In the genomic region with DNA sequence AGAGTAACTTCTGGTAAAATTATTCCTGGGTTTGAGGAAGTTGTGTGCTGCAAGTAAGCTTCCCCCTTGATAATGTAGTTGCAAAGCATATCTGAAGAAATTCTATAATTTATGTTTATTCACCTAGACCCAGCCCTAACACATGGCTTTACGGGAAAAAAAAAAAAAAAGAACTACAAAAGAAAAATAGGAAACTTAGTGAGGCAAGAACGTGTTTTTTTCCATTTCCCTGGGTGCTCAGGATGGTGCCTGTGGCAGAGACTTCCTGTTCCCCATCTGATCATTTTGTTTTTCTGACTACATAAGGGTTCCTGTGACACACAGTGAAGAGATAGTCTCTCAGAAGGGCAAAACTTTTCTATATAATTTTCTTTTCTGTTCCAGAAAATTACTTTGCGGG, we compare ENCODE assay signal across 25 mouse cellular contexts. TPM values are rescaled to one million over a fixed set of nuclear protein-coding genes. Genes with fewer than 3 reads are reported as not detected.
DNase-seq lines count a peak whose midpoint lies in the region; ATAC-seq lines count a peak whose summit lies in the region.
"Had no signal": no experiment of that assay in that cellular context is flagged by ENCODE, and none has a peak within 500 bp of the region (broad histone marks: within the 10 kb centered on the region; RNA-seq: fewer than 3 reads in every experiment).

No protein-coding gene starts in this region.

- no peaks in the 10 kb centered on the region for H3K9me3 ChIP-seq in midbrain, embryonic 11.5 days (ENCODE audit: control insufficient read depth, low read length)
- H3K9me3 ChIP-seq in midbrain, embryonic 13.5 days, result no peaks in the 10 kb centered on the region
- no peaks in the 10 kb centered on the region for H3K9me3 ChIP-seq in limb, embryonic 10.5 days (replicated peaks)
- no peaks in the 10 kb centered on the region for H3K9me3 ChIP-seq in hindbrain, embryonic 14.5 days (ENCODE audit: control insufficient read depth, low read length)
- H3K9me3 ChIP-seq: embryonic facial prominence, embryonic 12.5 days; embryonic facial prominence, embryonic 15.5 days; forebrain, embryonic 12.5 days; forebrain, embryonic 15.5 days; hindbrain, embryonic 12.5 days; intestine, embryonic 15.5 days had no signal

- H3K4me2 ChIP-seq in midbrain, embryonic 11.5 days, result no peak overlapping the region
- no peak overlapping the region for H3K4me2 ChIP-seq in midbrain, embryonic 13.5 days (replicated peaks)
- H3K4me2 ChIP-seq in hindbrain, embryonic 14.5 days (replicated peaks), result no peak overlapping the region
- H3K4me2 ChIP-seq: embryonic facial prominence, embryonic 12.5 days; embryonic facial prominence, embryonic 15.5 days; forebrain, embryonic 12.5 days; forebrain, embryonic 15.5 days; heart, embryonic 11.5 days; hindbrain, embryonic 12.5 days; intestine, embryonic 15.5 days had no signal

- H3K4me1 ChIP-seq in midbrain, embryonic 11.5 days (ENCODE audit: control insufficient read depth, insufficient read depth, low read length), result no peaks in the 10 kb centered on the region
- H3K4me1 ChIP-seq in midbrain, embryonic 13.5 days (replicated peaks), result no peaks in the 10 kb centered on the region
- no peaks in the 10 kb centered on the region for H3K4me1 ChIP-seq in limb, embryonic 10.5 days
- no peaks in the 10 kb centered on the region for H3K4me1 ChIP-seq in hindbrain, embryonic 14.5 days (replicated peaks; ENCODE audit: control insufficient read depth, insufficient read depth, low read length)
- H3K4me1 ChIP-seq: embryonic facial prominence, embryonic 12.5 days; embryonic facial prominence, embryonic 15.5 days; forebrain, embryonic 12.5 days; forebrain, embryonic 15.5 days; hindbrain, embryonic 12.5 days; intestine, embryonic 15.5 days had no signal

- 89% methylated on average over 3 of the region's 3 CpGs for WGBS in midbrain, embryonic 11.5 days
- WGBS in midbrain, embryonic 13.5 days, result 85% methylated on average over 3 of the region's 3 CpGs
- WGBS in limb, embryonic 10.5 days, result 85% methylated on average over 3 of the region's 3 CpGs
- 88% methylated on average over 3 of the region's 3 CpGs for WGBS in hindbrain, embryonic 14.5 days

- no peak overlapping the region for H3K27ac ChIP-seq in midbrain, embryonic 11.5 days (ENCODE audit: low read depth, low read length)
- no peak overlapping the region for H3K27ac ChIP-seq in midbrain, embryonic 13.5 days
- no peak overlapping the region for H3K27ac ChIP-seq in limb, embryonic 10.5 days
- no peak overlapping the region for H3K27ac ChIP-seq in hindbrain, embryonic 14.5 days
- H3K27ac ChIP-seq: embryonic facial prominence, embryonic 12.5 days; embryonic facial prominence, embryonic 15.5 days; forebrain, embryonic 12.5 days; forebrain, embryonic 15.5 days; hindbrain, embryonic 12.5 days; intestine, embryonic 15.5 days had no signal

- no peak for ATAC-seq in midbrain, embryonic 11.5 days (ENCODE audit: low FRiP score)
- ATAC-seq in midbrain, embryonic 13.5 days, result no peak
- 0 out of 2 replicates have a peak, but pooled peaks have one; percentile 8 for ATAC-seq in common myeloid progenitor, adult 5-6 weeks (replicated peaks; ENCODE audit: low read depth, poor library complexity, severe bottlenecking)
- ATAC-seq in megakaryocyte, adult 5-6 weeks (ENCODE audit: poor library complexity, severe bottlenecking), result peak; percentile 56
- no peak for ATAC-seq in CD4-positive, CD25-positive, alpha-beta regulatory T cell, adult 4 months
- no peak for ATAC-seq in hindbrain, embryonic 14.5 days (ENCODE audit: low FRiP score)
- ATAC-seq: forebrain, embryonic 15.5 days; hindbrain, embryonic 16.5 days; intestine, embryonic 15.5 days had no signal

- peak; percentile 33 for DNase-seq in midbrain, embryonic 11.5 days (ENCODE audit: low spot score, missing footprints)
- no peak for DNase-seq in left cerebral cortex, adult 8-10 months (ENCODE audit: low spot score in 2 of 2)
- DNase-seq in limb, embryonic 10.5 days (ENCODE audit: low spot score), result no peak
- DNase-seq in hindbrain, embryonic 14.5 days (ENCODE audit: low spot score), result no peak
- DNase-seq: adrenal gland, adult 2 months; adrenal gland, postnatal 14 days; B cell, adult 2 months; cerebellum, adult 18-20 months; cerebellum, adult 9-10 months; cerebellum, postnatal 14 days; gastrocnemius, postnatal 10 days; gastrocnemius, postnatal 36 days; heart, adult 11 months had no signal

- H3K4me3 ChIP-seq in midbrain, embryonic 11.5 days (ENCODE audit: low read depth, low read length), result no peak overlapping the region
- no peak overlapping the region for H3K4me3 ChIP-seq in midbrain, embryonic 13.5 days (replicated peaks)
- H3K4me3 ChIP-seq in limb, embryonic 10.5 days, result no peak overlapping the region
- no peak overlapping the region for H3K4me3 ChIP-seq in hindbrain, embryonic 14.5 days (replicated peaks; ENCODE audit: low read length)
- H3K4me3 ChIP-seq: embryonic facial prominence, embryonic 12.5 days; embryonic facial prominence, embryonic 15.5 days; forebrain, embryonic 12.5 days; forebrain, embryonic 15.5 days; hindbrain, embryonic 12.5 days; intestine, embryonic 15.5 days had no signal

- H3K36me3 ChIP-seq in midbrain, embryonic 11.5 days (ENCODE audit: control insufficient read depth, insufficient read depth, low read length), result no peaks in the 10 kb centered on the region
- H3K36me3 ChIP-seq in midbrain, embryonic 13.5 days, result peaks cover 17% of the 10 kb centered on the region
- no peaks in the 10 kb centered on the region for H3K36me3 ChIP-seq in limb, embryonic 10.5 days
- H3K36me3 ChIP-seq in hindbrain, embryonic 14.5 days (replicated peaks; ENCODE audit: control insufficient read depth, insufficient read depth), result peaks cover 19% of the 10 kb centered on the region

- H3K9ac ChIP-seq in midbrain, embryonic 11.5 days (ENCODE audit: low read length), result no peak overlapping the region
- no peak overlapping the region for H3K9ac ChIP-seq in midbrain, embryonic 13.5 days (replicated peaks)
- H3K9ac ChIP-seq in hindbrain, embryonic 14.5 days, result no peak overlapping the region
- H3K9ac ChIP-seq: embryonic facial prominence, embryonic 12.5 days; embryonic facial prominence, embryonic 15.5 days; forebrain, embryonic 12.5 days; forebrain, embryonic 15.5 days; hindbrain, embryonic 12.5 days; intestine, embryonic 15.5 days had no signal

- no peaks in the 10 kb centered on the region for H3K27me3 ChIP-seq in midbrain, embryonic 11.5 days (ENCODE audit: control insufficient read depth, insufficient read depth, low read length)
- H3K27me3 ChIP-seq in midbrain, embryonic 13.5 days, result no peaks in the 10 kb centered on the region
- no peaks in the 10 kb centered on the region for H3K27me3 ChIP-seq in limb, embryonic 10.5 days (ENCODE audit: low read depth, poor library complexity, severe bottlenecking)
- no peaks in the 10 kb centered on the region for H3K27me3 ChIP-seq in hindbrain, embryonic 14.5 days (ENCODE audit: control insufficient read depth, insufficient read depth, low read length)
- H3K27me3 ChIP-seq: embryonic facial prominence, embryonic 12.5 days; embryonic facial prominence, embryonic 15.5 days; forebrain, embryonic 12.5 days; forebrain, embryonic 15.5 days; hindbrain, embryonic 12.5 days; intestine, embryonic 15.5 days had no signal

RNA-seq across cellular contexts. Expression of a gene that starts 25.6 kb away (rescaled TPM):
- 44.9 and 49.3 TPM in 2 replicates for polyA plus RNA-seq in midbrain, embryonic 11.5 days (2014; fragmentation: Nextera tagmentation; extraction: Ambion mirVana)
- 38.0 and 39.3 TPM in 2 replicates for polyA plus RNA-seq in midbrain, embryonic 13.5 days (2015; fragmentation: Nextera tagmentation; extraction: Ambion mirVana)
- 47.6 and 57.6 TPM in 2 replicates for total RNA-seq in common myeloid progenitor, adult 5-6 weeks (2017)
- 69.6 and 74.0 TPM in 2 replicates for total RNA-seq in megakaryocyte, adult 5-6 weeks (2015)
- 104 and 122 TPM in 2 replicates for total RNA-seq in megakaryocyte, adult 5-6 weeks (2017)
- 10 to 100 TPM; 43.1 to 55.1 (median 48.8) TPM for total RNA-seq in left cerebral cortex, adult 8-10 months (2022)
- 38.9 and 46.4 TPM in 2 replicates for polyA plus RNA-seq in limb, embryonic 10.5 days (2016; fragmentation: Nextera tagmentation; extraction: Ambion mirVana)
- polyA plus RNA-seq in CD4-positive, CD25-positive, alpha-beta regulatory T cell, adult 4 months (2017; shearing (Covaris generic)), result 10 to 100 TPM; 94.7 to 98.3 TPM
- 45.4 and 57.6 TPM in 2 replicates for polyA plus RNA-seq in hindbrain, embryonic 14.5 days (2014; fragmentation: Nextera tagmentation; extraction: Ambion mirVana)

RNA-seq across cellular contexts. Expression of a gene that starts 25.6 kb away (rescaled TPM):
- polyA plus RNA-seq in midbrain, embryonic 11.5 days (2014; fragmentation: Nextera tagmentation; extraction: Ambion mirVana), result 52.2 and 55.0 TPM in 2 replicates
- 56.2 and 58.5 TPM in 2 replicates for polyA plus RNA-seq in midbrain, embryonic 13.5 days (2015; fragmentation: Nextera tagmentation; extraction: Ambion mirVana)
- 14.1 and 21.6 TPM in 2 replicates for total RNA-seq in common myeloid progenitor, adult 5-6 weeks (2017)
- total RNA-seq in megakaryocyte, adult 5-6 weeks (2015), result 78.6 and 107 TPM in 2 replicates
- total RNA-seq in megakaryocyte, adult 5-6 weeks (2017), result 72.5 and 94.8 TPM in 2 replicates
- total RNA-seq in left cerebral cortex, adult 8-10 months (2022), result 10 to 100 TPM; 29.9 to 36.2 (median 35.7) TPM
- 28.1 and 28.3 TPM in 2 replicates for polyA plus RNA-seq in limb, embryonic 10.5 days (2016; fragmentation: Nextera tagmentation; extraction: Ambion mirVana)
- 10 to 100 TPM; 51.9 to 57.7 TPM for polyA plus RNA-seq in CD4-positive, CD25-positive, alpha-beta regulatory T cell, adult 4 months (2017; shearing (Covaris generic))
- polyA plus RNA-seq in hindbrain, embryonic 14.5 days (2014; fragmentation: Nextera tagmentation; extraction: Ambion mirVana), result 72.5 and 74.7 TPM in 2 replicates

Comparison
In these comparisons a context has a peak if more than half of its experiments do, and no peak if none do; other contexts are left out.
1. ATAC-seq: peak in common myeloid progenitor, adult 5-6 weeks (single experiment) and megakaryocyte, adult 5-6 weeks (single experiment); none in midbrain, embryonic 11.5 days (single experiment), midbrain, embryonic 13.5 days (single experiment), CD4-positive, CD25-positive, alpha-beta regulatory T cell, adult 4 months (single experiment) and hindbrain, embryonic 14.5 days (single experiment).